Mouse (Mus musculus) limb, embryonic 10.5 days (tissue): Measurements from ENCODE around the gene S100pbp. TPM values are rescaled to one million over a fixed set of nuclear protein-coding genes. Genes with fewer than 3 reads are reported as not detected.

ENCODE experiments used
- DNase-seq: peaks from one replicate; pipeline ENCODE4 v3.0.0-alpha.2; 2017; ENCODE audit warnings: low spot score
- H3K27ac ChIP-seq: fragments of 300-500 bp; sonication (generic); 2 replicates; pipeline ENCODE4 v1.5.1; 2016; ENCODE audit warnings: mild to moderate bottlenecking
- H3K27me3 ChIP-seq: fragments of 300-500 bp; sonication (generic); 2 replicates; pipeline ENCODE4 v1.6.1; 2016; ENCODE audit warnings: low read depth, mild to moderate bottlenecking; ENCODE audit not compliant: poor library complexity, severe bottlenecking
- H3K36me3 ChIP-seq: fragments of 300-500 bp; sonication (generic); 2 replicates; pipeline ENCODE4 v1.6.1; 2016; ENCODE audit warnings: mild to moderate bottlenecking, moderate library complexity
- H3K4me1 ChIP-seq: fragments of 300-500 bp; sonication (generic); 2 replicates; pipeline ENCODE4 v1.6.1; 2016
- H3K4me3 ChIP-seq: fragments of 300-500 bp; sonication (generic); 2 replicates; pipeline ENCODE4 v1.5.1; 2016; ENCODE audit warnings: mild to moderate bottlenecking, moderate library complexity
- H3K9me3 ChIP-seq: fragments of 300-500 bp; sonication (generic); replicated peaks from 2 replicates; pipeline ENCODE4 v1.6.1; 2016; ENCODE audit warnings: mild to moderate bottlenecking
- WGBS: fragments of 180-500 bp; shearing (Covaris S2); methylation state at CpG from one replicate; pipeline ENCODE4 v1.1.7; 2016; 5-methylcytosine and 5-hydroxymethylcytosine counted together
- polyA plus RNA-seq: library from polyadenylated mRNA; unstranded; fragments of >200 nt; fragmentation: Nextera tagmentation; extraction: Ambion mirVana; gene quantifications from 2 replicates; pipeline ENCODE4 v1.2.1, GENCODE M21; 2016

S100pbp gene
- 29.7 and 34.5 TPM in 2 replicates for polyA plus RNA-seq

DNA sequence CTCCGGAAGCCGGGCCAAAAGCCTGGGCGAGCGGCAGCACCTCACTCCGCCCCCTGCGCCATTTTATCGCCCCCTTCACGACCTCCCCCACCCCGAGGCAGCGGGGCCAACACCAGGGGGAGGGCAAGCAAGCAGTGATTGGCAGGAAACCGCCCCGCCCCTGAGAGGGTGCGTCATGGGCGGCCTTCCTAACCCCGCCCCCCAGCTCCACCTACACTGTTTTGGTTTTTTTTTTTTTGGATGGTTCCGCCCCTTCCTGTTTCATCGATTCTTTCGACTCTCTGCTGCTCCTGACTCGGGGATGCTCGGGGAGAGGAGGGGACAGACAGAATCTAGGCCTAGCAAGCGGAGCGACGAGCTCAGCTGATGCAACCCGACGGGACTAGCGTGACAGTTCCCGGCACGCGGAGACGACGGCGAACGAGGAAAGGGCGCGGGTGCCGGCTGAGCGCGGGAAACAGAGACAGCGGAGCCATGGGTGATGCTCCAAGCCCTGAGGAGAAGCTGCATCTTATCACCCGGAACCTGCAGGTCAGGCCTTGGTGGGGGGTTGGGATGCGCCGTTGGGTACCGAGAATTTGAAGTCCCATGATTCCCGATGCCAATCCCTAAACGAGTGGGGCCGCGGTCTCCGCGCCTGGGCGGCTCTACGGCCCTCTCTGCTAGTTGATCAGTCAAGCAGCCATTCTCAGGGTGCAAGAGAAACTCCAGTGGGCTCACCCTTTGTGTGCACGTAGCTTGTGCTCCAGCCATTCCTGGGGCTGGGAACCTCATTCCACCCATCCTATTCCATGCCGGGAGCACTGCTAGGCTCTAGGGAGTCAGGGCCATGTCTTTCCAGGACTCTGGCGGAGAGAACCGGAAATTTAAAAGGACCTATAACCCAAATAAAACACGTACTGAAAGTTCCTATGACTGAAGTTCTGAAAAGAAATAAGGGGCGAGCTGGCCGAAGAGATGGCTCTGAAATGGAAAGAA is at the start of gene S100pbp, which contains the start of gene Yars:
TSS of gene S100pbp (minus strand) at position 186 of the 978 bp plus-strand sequence.
TSS of gene Yars (plus strand) at position 219 of the 978 bp plus-strand sequence.
- H3K4me1 ChIP-seq: peaks cover 25% of the 10 kb centered on the region
- under 1% methylated on average over 56 of the region's 58 CpGs for WGBS
- peak; percentile 99 for DNase-seq
- no peaks in the 10 kb centered on the region for H3K27me3 ChIP-seq
- H3K36me3 ChIP-seq: peaks cover 23% of the 10 kb centered on the region
- no peaks in the 10 kb centered on the region for H3K9me3 ChIP-seq
- peak within 1 kb of the TSS; percentile 98 for H3K27ac ChIP-seq
- H3K4me3 ChIP-seq: peak within 1 kb of the TSS; percentile 99

- DNase-seq: peak; percentile 91
- H3K27ac ChIP-seq: peak overlapping the region; percentile 83
- peaks cover 59% of the 10 kb centered on the region for H3K4me1 ChIP-seq
These were observed 49.5 kb upstream of the S100pbp start for GRCm38 (mm10) chr4:129239075-129239474.

DNA sequence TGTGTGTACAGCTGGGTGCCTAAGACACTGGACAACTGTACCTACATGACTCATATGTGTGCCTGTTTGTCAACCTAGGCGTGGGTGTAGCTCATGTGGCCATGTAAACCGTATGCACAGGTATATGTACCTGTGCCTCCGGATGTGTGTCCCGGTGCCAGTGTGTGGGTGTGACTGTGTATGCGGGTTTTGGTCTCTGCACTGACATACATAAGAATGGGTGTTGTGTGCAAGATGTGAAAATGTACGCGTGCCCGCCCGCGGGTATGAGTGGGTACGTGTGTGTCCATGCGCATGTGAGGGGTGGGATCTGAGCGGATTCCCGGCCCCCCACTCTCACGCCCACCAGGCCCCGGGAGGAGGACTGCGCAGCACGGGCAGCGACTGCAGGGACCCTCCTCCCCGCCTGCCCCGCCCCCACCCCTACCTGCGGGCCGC is 49.1 kb upstream of the S100pbp start:
- peak overlapping the region; percentile 78 for H3K4me3 ChIP-seq
- peak overlapping the region; percentile 83 for H3K27ac ChIP-seq
- 0 out of 2 replicates have a peak, but pooled peaks cover 2% of the 10 kb centered on the region for H3K36me3 ChIP-seq
- peaks cover 19% of the 10 kb centered on the region for H3K27me3 ChIP-seq
- H3K9me3 ChIP-seq: no peaks in the 10 kb centered on the region
- peaks cover 59% of the 10 kb centered on the region for H3K4me1 ChIP-seq
- DNase-seq: no peak
- WGBS: under 1% methylated on average over 23 of the region's 23 CpGs

More at GRCm38 (mm10) chr4:129239075-129239474, 49.5 kb upstream of the S100pbp start:
- Histone ChIP-seq H3K27me3 (peaks cover 19% of the 10 kb centered on the region), H3K36me3 (0 out of 2 replicates have a peak, but pooled peaks cover 2% of the 10 kb centered on the region), H3K4me3 (peak overlapping the region; percentile 78), H3K9me3 (no peaks in the 10 kb centered on the region)
- WGBS: 0% methylated on average over 25 of the region's 29 CpGs

DNA sequence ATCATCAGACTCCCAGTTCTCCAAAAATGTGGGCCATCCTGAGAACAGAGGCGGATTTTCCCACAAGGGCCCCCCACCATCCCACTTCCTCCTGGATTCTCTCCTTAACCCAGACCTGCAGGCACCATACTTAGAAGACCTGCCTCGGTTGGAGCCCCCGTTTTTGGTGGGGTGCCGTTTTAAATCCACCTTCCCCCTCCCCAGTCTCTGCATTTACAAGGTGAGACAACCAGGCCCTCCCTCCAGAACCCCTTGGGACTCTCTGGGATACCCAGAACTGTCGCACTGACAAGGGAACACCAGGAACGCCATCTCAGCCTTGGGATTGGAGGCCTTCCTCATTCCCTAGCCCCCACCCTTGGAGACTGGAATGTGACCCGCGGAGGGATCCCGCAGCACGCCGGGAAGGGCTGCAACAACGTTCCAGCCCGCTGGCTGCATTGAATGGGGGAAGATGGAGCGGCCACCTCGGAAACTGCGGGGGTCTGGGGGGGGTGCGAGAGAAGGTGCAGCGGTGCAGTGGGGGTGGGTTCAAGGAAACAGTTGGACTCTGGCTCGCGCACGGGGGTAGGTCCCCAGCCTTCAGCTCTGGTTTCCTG is 48.4 kb upstream of the S100pbp start:
- Histone ChIP-seq H3K4me3 (peak overlapping the region; percentile 78), H3K4me1 (peaks cover 56% of the 10 kb centered on the region), H3K27me3 (peaks cover 19% of the 10 kb centered on the region), H3K9me3 (no peaks in the 10 kb centered on the region), H3K27ac (0 out of 2 replicates have a peak overlapping the region, but pooled peaks have one; percentile 36), H3K36me3 (0 out of 2 replicates have a peak, but pooled peaks cover 2% of the 10 kb centered on the region)
- 8% methylated on average over 21 of the region's 21 CpGs for WGBS
- DNase-seq: peak; percentile 72

DNA sequence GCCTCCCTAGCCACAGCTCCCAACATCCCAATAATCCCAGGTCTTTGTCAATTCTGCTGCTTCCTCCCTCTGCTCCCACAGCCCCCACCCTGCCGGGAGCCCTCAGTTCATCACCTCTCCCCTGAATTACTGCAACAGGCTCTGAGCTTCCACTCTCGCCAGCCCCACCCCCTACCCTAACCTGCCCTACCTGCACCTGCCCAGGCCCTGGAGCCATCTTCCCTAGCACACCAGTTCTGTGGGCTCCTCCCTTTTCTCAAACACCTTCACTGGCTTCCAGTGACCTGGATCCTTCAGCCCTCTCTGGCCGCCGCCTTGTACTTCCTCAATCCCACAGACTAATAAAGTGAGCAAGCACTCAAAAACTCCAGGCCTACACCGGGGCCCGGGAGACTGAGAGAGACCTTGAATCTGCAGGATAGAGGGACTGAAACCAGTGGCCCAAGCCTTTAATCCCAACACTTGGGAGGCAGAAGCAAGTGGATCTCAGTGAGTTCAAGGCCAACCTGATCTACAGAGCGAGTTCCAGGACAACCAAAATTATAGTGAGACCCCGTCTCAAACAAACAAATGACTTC is 46.8 kb upstream of the S100pbp start:
- H3K4me3 ChIP-seq: no peak overlapping the region
- 86% methylated on average over 8 of the region's 8 CpGs for WGBS
- no peak for DNase-seq
- peaks cover 54% of the 10 kb centered on the region for H3K4me1 ChIP-seq
- H3K27ac ChIP-seq: no peak overlapping the region
- 0 out of 2 replicates have a peak, but pooled peaks cover 2% of the 10 kb centered on the region for H3K36me3 ChIP-seq
- H3K9me3 ChIP-seq: no peaks in the 10 kb centered on the region
- peaks cover 15% of the 10 kb centered on the region for H3K27me3 ChIP-seq

GRCm38 (mm10) chr4:129235147-129235546 is 45.6 kb upstream of the S100pbp start:
- Histone ChIP-seq H3K9me3 (no peaks in the 10 kb centered on the region), H3K4me3 (no peak overlapping the region), H3K36me3 (0 out of 2 replicates have a peak, but pooled peaks cover 2% of the 10 kb centered on the region), H3K27ac (no peak overlapping the region), H3K4me1 (peaks cover 58% of the 10 kb centered on the region), H3K27me3 (peaks cover 20% of the 10 kb centered on the region)
- WGBS: 76% methylated on average over 3 of the region's 3 CpGs
- no peak for DNase-seq

GRCm38 (mm10) chr4:129234488-129234887 is 45.0 kb upstream of the S100pbp start:
- H3K4me1 ChIP-seq: peaks cover 58% of the 10 kb centered on the region
- no peak overlapping the region for H3K27ac ChIP-seq
- H3K27me3 ChIP-seq: peaks cover 25% of the 10 kb centered on the region
- 51% methylated on average over 7 of the region's 7 CpGs for WGBS
- DNase-seq: no peak
- H3K36me3 ChIP-seq: 0 out of 2 replicates have a peak, but pooled peaks cover 2% of the 10 kb centered on the region
- no peak overlapping the region for H3K4me3 ChIP-seq
- no peaks in the 10 kb centered on the region for H3K9me3 ChIP-seq

- peaks cover 47% of the 10 kb centered on the region for H3K4me1 ChIP-seq
- no peak for DNase-seq
- WGBS: 72% methylated on average over 9 of the region's 9 CpGs
- peaks cover 34% of the 10 kb centered on the region for H3K27me3 ChIP-seq
- H3K9me3 ChIP-seq: no peaks in the 10 kb centered on the region
- H3K27ac ChIP-seq: no peak overlapping the region
- H3K36me3 ChIP-seq: no peaks in the 10 kb centered on the region
- no peak overlapping the region for H3K4me3 ChIP-seq
These were observed 43.2 kb upstream of the S100pbp start for GRCm38 (mm10) chr4:129232561-129233360.

GRCm38 (mm10) chr4:129231594-129232450 is 42.3 kb upstream of the S100pbp start:
- Histone ChIP-seq H3K27me3 (peaks cover 34% of the 10 kb centered on the region), H3K9me3 (no peaks in the 10 kb centered on the region), H3K36me3 (no peaks in the 10 kb centered on the region), H3K27ac (no peak overlapping the region), H3K4me1 (peaks cover 47% of the 10 kb centered on the region), H3K4me3 (no peak overlapping the region)
- no peak for DNase-seq
- 64% methylated on average over 12 of the region's 12 CpGs for WGBS

GRCm38 (mm10) chr4:129230926-129231325 is 41.4 kb upstream of the S100pbp start:
- H3K36me3 ChIP-seq: no peaks in the 10 kb centered on the region
- no peak overlapping the region for H3K4me3 ChIP-seq
- DNase-seq: no peak
- 65% methylated on average over 8 of the region's 8 CpGs for WGBS
- H3K9me3 ChIP-seq: no peaks in the 10 kb centered on the region
- H3K27ac ChIP-seq: no peak overlapping the region
- peaks cover 49% of the 10 kb centered on the region for H3K4me1 ChIP-seq
- peaks cover 42% of the 10 kb centered on the region for H3K27me3 ChIP-seq

GRCm38 (mm10) chr4:129227985-129228381 is 38.5 kb upstream of the S100pbp start:
- Histone ChIP-seq H3K4me3 (peak overlapping the region; percentile 39), H3K4me1 (peaks cover 58% of the 10 kb centered on the region), H3K9me3 (no peaks in the 10 kb centered on the region), H3K27me3 (peaks cover 72% of the 10 kb centered on the region), H3K36me3 (peaks cover 9% of the 10 kb centered on the region), H3K27ac (peak overlapping the region; percentile 58)
- WGBS: 36% methylated on average over 8 of the region's 8 CpGs
- no peak for DNase-seq
